Mouse (Mus musculus) intestine, embryonic 16.5 days (tissue): Measurements from ENCODE around the gene Yap1. TPM values are rescaled to one million over a fixed set of nuclear protein-coding genes. Genes with fewer than 3 reads are reported as not detected.

ENCODE experiments used
- ATAC-seq: fragments of 200-750 bp; cut with Nextera tagmentation; 2 replicates; pipeline ENCODE4 v1.8.0; 2017; ENCODE audit warnings: moderate TSS enrichment, moderate library complexity
- H3K27ac ChIP-seq: fragments of 300-500 bp; sonication (generic); 2 replicates; pipeline ENCODE4 v1.5.1; 2014; ENCODE audit warnings: mild to moderate bottlenecking, low read length
- H3K27me3 ChIP-seq: fragments of 300-500 bp; sonication (generic); replicated peaks from 2 replicates; pipeline ENCODE4 v1.6.1; 2014; ENCODE audit warnings: low read length, control low read depth, mixed read lengths; ENCODE audit not compliant: control insufficient read depth, insufficient read depth
- H3K36me3 ChIP-seq: fragments of 300-500 bp; sonication (generic); 2 replicates; pipeline ENCODE4 v1.6.1; 2014; ENCODE audit warnings: low read length, control low read depth; ENCODE audit not compliant: control insufficient read depth, insufficient read depth
- H3K4me1 ChIP-seq: fragments of 300-500 bp; sonication (generic); 2 replicates; pipeline ENCODE4 v1.6.1; 2014; ENCODE audit warnings: low read length, control low read depth, mixed read lengths; ENCODE audit not compliant: control insufficient read depth, insufficient read depth
- H3K4me2 ChIP-seq: fragments of 300-500 bp; sonication (generic); 2 replicates; pipeline ENCODE4 v1.6.1; 2014; ENCODE audit warnings: low read depth, low read length, control low read depth
- H3K4me3 ChIP-seq: fragments of 300-500 bp; sonication (generic); 2 replicates; pipeline ENCODE4 v1.5.1; 2014; ENCODE audit warnings: mild to moderate bottlenecking, low read length
- H3K9ac ChIP-seq: fragments of 300-500 bp; sonication (generic); 2 replicates; pipeline ENCODE4 v1.6.1; 2014; ENCODE audit warnings: low read depth, low read length
- H3K9me3 ChIP-seq: fragments of 300-500 bp; sonication (generic); 2 replicates; pipeline ENCODE4 v1.6.1; 2016; ENCODE audit warnings: low read length, control low read depth; ENCODE audit not compliant: control insufficient read depth
- WGBS: fragments of 180-500 bp; shearing (Covaris S2); extraction: QIAGEN DNeasy Blood & Tissue Kit; methylation state at CpG from one replicate; pipeline ENCODE4 v1.1.7; 2014; 5-methylcytosine and 5-hydroxymethylcytosine counted together
- polyA plus RNA-seq: library from polyadenylated mRNA; unstranded; fragments of >200 nt; fragmentation: Nextera tagmentation; extraction: Ambion mirVana; gene quantifications from 2 replicates; pipeline ENCODE4 v1.2.1, GENCODE M21; 2015

Gene Yap1
- polyA plus RNA-seq, 1 experiment from 2014 or later, result 13.2 TPM

DNA sequence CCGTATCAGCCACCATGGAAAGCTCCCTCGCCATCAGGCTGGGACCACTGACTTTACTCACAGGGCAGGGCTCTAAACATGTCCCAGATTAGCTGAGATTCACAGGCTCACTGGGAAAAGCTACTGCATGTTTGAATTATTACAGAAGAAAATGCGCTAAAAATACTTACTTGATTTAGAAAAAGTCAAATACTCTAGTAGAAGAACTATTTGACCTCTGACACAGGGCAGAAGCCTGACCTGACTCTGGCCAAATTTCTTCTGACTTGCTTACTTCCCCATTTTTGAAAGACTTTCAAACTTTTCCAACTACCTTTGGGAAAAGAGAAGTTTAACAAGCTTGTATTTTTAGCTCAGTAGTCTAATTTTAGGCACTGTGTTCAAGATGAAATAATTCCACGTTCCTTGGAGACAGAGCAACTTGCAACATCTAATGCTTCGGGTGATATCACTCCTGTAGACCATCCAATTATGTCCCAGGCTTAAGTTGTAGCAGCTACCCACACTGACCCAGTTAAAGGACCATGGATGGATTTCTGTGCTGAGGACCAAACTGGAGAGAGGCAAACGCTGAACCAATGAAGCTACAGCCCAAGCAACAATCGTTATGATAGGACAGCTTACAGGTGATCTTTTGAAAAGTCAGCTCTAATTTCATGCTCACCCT, 60.5 kb downstream of the Yap1 start:
- Histone ChIP-seq H3K9ac (no peak overlapping the region), H3K4me3 (no peak overlapping the region), H3K9me3 (no peaks in the 10 kb centered on the region), H3K4me1 (no peaks in the 10 kb centered on the region), H3K27ac (no peak overlapping the region), H3K4me2 (no peak overlapping the region), H3K27me3 (no peaks in the 10 kb centered on the region), H3K36me3 (peaks cover 12% of the 10 kb centered on the region; the same call in 1 of the 2 replicates)
- no peak for ATAC-seq
- WGBS, result 89% methylated on average over 7 of the region's 7 CpGs

DNA sequence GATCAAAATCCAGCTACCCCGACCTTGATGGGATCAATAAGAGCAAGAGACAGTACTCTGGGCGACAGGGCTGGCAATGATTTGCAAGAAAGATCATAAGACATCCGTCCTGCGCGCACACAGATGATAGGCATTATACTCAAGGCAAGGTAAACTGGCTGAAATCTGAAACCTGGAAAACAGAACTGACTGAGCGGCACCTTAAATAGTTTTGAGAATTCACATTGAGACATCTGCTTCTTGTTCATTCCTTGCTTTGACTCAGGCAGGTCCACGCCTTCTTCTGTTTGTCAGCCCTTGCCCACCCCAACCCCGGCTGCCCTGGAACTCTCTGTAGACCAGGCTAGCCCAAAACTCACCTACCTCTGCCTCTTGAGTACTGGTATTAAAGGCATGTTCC, 61.7 kb downstream of the Yap1 start:
- Histone ChIP-seq H3K9ac (no peak overlapping the region), H3K9me3 (no peaks in the 10 kb centered on the region), H3K4me3 (no peak overlapping the region), H3K27me3 (no peaks in the 10 kb centered on the region), H3K36me3 (peaks cover 8% of the 10 kb centered on the region; the same call in 1 of the 2 replicates), H3K4me2 (no peak overlapping the region), H3K4me1 (no peaks in the 10 kb centered on the region), H3K27ac (no peak overlapping the region)
- 90% methylated on average over 8 of the region's 8 CpGs for WGBS
- no peak for ATAC-seq

DNA sequence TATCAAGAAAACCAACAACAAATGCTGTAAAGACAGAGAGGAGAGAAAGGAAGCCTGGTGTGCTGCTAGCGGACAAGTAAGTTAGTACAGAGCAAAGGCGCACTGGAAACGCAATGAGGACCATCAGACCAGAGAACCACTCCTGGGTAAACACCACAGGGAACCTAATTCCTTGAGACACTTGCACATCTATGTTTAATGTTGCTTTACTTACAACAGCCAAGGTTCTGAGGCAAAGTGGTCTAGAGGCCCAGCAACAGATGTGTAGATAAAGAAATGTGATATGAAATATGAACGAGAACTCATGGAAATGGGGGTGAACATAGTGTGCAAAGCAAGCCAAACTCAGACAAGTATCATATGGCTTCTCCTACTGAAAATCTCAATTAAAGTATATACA, 64.3 kb downstream of the Yap1 start:
- WGBS, result 89% methylated on average over 4 of the region's 4 CpGs
- Histone ChIP-seq H3K4me3 (no peak overlapping the region), H3K27ac (no peak overlapping the region), H3K9me3 (no peaks in the 10 kb centered on the region), H3K4me2 (no peak overlapping the region), H3K4me1 (no peaks in the 10 kb centered on the region), H3K9ac (no peak overlapping the region), H3K27me3 (no peaks in the 10 kb centered on the region), H3K36me3 (peaks cover 16% of the 10 kb centered on the region)
- ATAC-seq, result no peak

DNA sequence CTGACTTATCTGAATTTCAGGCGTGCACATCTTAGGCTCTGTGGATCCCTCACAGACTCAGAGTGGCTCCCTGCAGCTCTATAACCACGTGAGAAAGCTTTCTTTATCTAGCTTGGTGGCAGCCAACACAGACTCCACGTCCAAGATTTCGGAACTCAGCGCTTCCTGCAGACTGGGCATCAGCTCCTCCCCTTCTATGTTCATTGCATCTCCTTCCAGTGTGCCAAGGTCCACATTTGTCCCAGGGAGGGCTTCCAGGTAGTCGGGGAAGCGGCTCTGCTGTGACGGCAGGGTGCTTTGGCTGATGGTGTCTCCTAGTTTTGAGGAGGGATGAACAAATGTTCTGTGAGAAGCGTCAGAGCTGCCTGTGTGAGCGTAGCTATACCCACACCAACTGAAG, 70.0 kb downstream of the Yap1 start:
- Histone ChIP-seq H3K36me3 (peaks cover 38% of the 10 kb centered on the region), H3K9me3 (peaks cover 5% of the 10 kb centered on the region; the same call in 1 of the 2 replicates), H3K4me2 (no peak overlapping the region), H3K4me1 (no peaks in the 10 kb centered on the region), H3K27ac (no peak overlapping the region), H3K9ac (no peak overlapping the region), H3K4me3 (no peak overlapping the region), H3K27me3 (no peaks in the 10 kb centered on the region)
- WGBS, result 98% methylated on average over 10 of the region's 10 CpGs
- no peak for ATAC-seq

DNA sequence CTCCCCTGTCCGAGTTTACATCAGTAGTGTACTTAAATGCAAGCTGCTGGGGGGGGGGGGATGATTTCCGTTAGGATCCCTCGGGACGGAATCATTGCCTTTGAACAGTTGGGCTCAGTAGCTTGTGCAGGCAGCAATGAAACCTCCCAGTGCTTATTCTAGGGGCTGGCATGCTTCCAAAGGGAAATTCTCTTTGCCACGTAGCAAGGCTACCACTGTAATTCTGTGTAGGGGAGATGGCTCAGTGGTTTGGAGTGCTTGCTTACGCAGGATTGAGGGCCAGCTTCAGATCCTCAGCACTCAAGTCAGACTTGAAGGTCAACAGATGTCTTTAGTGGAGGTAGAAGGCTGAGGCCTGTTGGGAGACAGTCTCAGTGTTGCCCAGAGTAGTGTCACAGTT, 74.8 kb downstream of the Yap1 start:
- H3K36me3 ChIP-seq, result peaks cover 26% of the 10 kb centered on the region
- H3K4me1 ChIP-seq, result no peaks in the 10 kb centered on the region
- H3K9ac ChIP-seq, result no peak overlapping the region
- ATAC-seq, result no peak
- 67% methylated on average over 6 of the region's 6 CpGs for WGBS
- peaks cover 5% of the 10 kb centered on the region; the same call in 1 of the 2 replicates for H3K9me3 ChIP-seq
- no peak overlapping the region for H3K4me3 ChIP-seq
- no peaks in the 10 kb centered on the region for H3K27me3 ChIP-seq
- H3K27ac ChIP-seq, result no peak overlapping the region
- no peak overlapping the region for H3K4me2 ChIP-seq

DNA sequence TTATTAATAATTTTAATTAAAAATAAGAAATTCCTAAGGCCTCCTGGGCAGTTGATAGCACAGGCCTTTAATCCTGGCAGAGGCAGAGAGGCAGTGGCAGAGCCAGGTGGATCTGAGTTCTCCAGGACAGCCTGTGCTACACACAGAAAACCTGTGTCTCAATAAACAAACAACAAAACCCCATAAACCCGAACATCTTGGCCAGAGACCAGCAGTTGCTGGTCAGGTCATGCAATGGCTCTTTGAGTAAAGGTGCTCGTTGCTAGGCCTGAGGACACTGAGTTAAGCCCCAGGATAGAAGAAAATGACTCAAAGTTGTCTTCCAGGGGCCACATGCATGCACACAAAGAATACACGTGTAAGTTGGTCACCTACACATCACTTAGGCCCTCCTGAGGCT, 75.5 kb downstream of the Yap1 start:
- 84% methylated on average over 3 of the region's 3 CpGs for WGBS
- Histone ChIP-seq H3K27me3 (no peaks in the 10 kb centered on the region), H3K9ac (no peak overlapping the region), H3K4me2 (no peak overlapping the region), H3K27ac (no peak overlapping the region), H3K4me3 (no peak overlapping the region), H3K4me1 (no peaks in the 10 kb centered on the region), H3K9me3 (peaks cover 5% of the 10 kb centered on the region; the same call in 1 of the 2 replicates), H3K36me3 (peaks cover 19% of the 10 kb centered on the region)
- ATAC-seq, result no peak

DNA sequence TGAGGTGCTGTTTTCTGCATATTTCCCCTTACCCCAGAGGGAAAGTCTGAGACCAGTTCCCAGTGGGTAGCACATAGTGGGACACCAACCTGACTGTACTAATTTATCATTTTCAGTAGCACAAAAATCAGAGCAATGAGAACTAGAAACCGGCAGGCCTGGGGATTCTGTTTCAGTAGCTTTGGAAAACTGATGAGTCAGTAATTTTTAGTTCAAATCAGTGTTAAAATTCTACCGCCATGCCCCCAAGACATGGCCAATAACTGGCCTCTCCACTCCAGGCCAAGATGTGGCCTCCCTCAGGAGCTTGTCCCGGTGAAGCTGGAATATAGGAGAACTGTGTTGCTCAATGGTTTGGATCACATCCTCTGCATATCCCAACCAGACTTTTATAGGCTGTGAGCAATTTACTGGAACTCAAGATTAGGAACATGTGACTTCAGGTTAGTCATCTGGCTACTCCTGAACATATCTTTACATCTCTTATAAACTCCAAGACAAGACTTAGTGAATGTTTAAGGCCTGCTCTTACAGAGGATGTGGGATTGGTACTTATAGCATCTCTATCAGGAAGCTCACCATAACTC, 76.1 kb downstream of the Yap1 start:
- Histone ChIP-seq H3K9me3 (peaks cover 5% of the 10 kb centered on the region; the same call in 1 of the 2 replicates), H3K4me2 (no peak overlapping the region), H3K4me1 (no peaks in the 10 kb centered on the region), H3K4me3 (no peak overlapping the region), H3K27me3 (no peaks in the 10 kb centered on the region), H3K27ac (no peak overlapping the region), H3K36me3 (peaks cover 16% of the 10 kb centered on the region), H3K9ac (no peak overlapping the region)
- 94% methylated on average over 3 of the region's 3 CpGs for WGBS
- ATAC-seq, result no peak

DNA sequence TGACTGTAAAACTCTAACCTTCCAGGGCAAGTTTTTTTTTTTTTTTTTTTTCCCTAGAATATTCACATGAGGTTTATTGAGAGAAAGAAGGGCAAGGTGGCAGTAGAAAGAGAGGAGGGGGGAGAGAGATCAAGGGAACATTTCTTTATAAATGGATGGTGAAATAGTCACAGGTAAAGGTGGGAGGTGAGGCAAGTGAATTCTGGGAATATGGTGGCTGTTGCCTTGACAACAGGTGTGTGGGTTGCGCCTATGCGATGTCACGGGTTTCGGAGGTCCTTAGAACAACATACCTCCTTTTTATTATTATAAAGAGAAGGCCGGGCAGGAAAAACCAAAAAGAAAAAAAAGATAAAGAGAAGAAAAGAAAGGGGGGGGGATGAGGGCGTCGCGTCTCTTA, 89.5 kb downstream of the Yap1 start:
- Histone ChIP-seq H3K4me2 (peak overlapping the region; percentile 50), H3K27me3 (no peaks in the 10 kb centered on the region), H3K9ac (no peak overlapping the region), H3K4me3 (no peak overlapping the region), H3K4me1 (no peaks in the 10 kb centered on the region), H3K27ac (no peak overlapping the region), H3K9me3 (no peaks in the 10 kb centered on the region), H3K36me3 (no peaks in the 10 kb centered on the region)
- WGBS, result 64% methylated on average over 8 of the region's 8 CpGs
- no peak for ATAC-seq

DNA sequence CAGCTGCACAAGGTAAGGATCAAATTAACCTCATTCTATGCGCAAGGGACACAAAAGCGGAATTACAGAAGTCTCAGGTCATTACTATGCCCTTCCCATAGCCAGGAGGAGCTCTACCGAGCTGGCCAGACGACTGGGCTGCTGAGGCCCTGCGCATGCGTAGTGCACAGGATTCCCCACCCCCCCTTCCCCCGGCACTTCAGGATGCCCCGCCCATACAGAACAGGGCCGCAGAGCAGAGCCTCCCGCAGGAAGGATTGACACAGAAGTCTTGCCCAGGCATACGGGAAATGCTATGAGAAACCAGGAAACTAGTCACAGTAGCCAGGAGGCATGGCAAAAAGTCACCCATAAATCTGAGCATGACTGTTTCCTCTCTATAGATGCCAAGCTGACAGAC, 89.9 kb downstream of the Yap1 start:
- H3K9ac ChIP-seq, result no peak overlapping the region

More for the DNA sequence above, 89.9 kb downstream of the Yap1 start:
- Histone ChIP-seq H3K27me3 (no peaks in the 10 kb centered on the region), H3K9me3 (no peaks in the 10 kb centered on the region), H3K4me2 (peak overlapping the region; percentile 50), H3K4me3 (peak overlapping the region; percentile 32), H3K27ac (no peak overlapping the region), H3K36me3 (no peaks in the 10 kb centered on the region), H3K4me1 (no peaks in the 10 kb centered on the region)
- peak; percentile 98 for ATAC-seq
- WGBS, result 6% methylated on average over 11 of the region's 11 CpGs
